Mouse (Mus musculus) neural tube, postnatal 0 days (tissue): ENCODE results near the gene Ptger2. TPM values are rescaled to one million over a fixed set of nuclear protein-coding genes. Genes with fewer than 3 reads are reported as not detected.

Source experiments
- microRNA counts: library from miRNA; unstranded; fragments of <30 nt; microRNA quantifications from one replicate; lab custom pipeline; 2015
- microRNA-seq: library from miRNA; unstranded; fragments of <30 nt; microRNA quantifications from one replicate; pipeline ENCODE4, GENCODE M21; 2016
- polyA plus RNA-seq: library from polyadenylated mRNA; unstranded; fragments of >200 nt; fragmentation: Nextera tagmentation; extraction: Ambion mirVana; gene quantifications from 2 replicates; pipeline ENCODE4 v1.2.1, GENCODE M21; 2015

The Ptger2 gene
- polyA plus RNA-seq, result 1.9 and 2.3 TPM in 2 replicates

GRCm38 (mm10) chr14:44987674-44988355 is at the start of gene Ptger2:
Gene Ptger2 (plus strand): TSS chr14:44988195.

MicroRNAs within 50 kb of the gene (microRNA counts, 519-probe panel; counts per million panel counts)
- 40.5 counts per million for microRNA mmu-miR-327 (lab: Ali Mortazavi, UCI)

Small RNA genes within 50 kb of the gene (microRNA-seq; reads per million reads assigned to microRNA genes)
- not detected for gene Mir327

Other genes starting within 250 kb of the Ptger2 start
- not detected in 2 replicates for gene Gm8267, start 237.9 kb upstream of the Ptger2 start, polyA plus RNA-seq
- 1.1 and 1.3 TPM in 2 replicates for gene Ptgdr, start 128.8 kb upstream of the Ptger2 start, polyA plus RNA-seq
- 16.7 and 17.1 TPM in 2 replicates for gene Gpr137c, start 231.5 kb downstream of the Ptger2 start, polyA plus RNA-seq
- 28.0 and 29.5 TPM in 2 replicates for gene Txndc16, start 232.1 kb downstream of the Ptger2 start, polyA plus RNA-seq